Mouse (Mus musculus): Measurements from ENCODE around the gene Gm2a. TPM values are rescaled to one million over a fixed set of nuclear protein-coding genes. Genes with fewer than 3 reads are reported as not detected.
"Not testable (repeated sequence)": the region's sequence is repeated elsewhere in the genome, so short reads cannot be mapped to it uniquely, and the experiment has no call there.

The Gm2a gene
- polyA plus RNA-seq, 1 experiment from 2014 or later: 13.0 TPM

GRCm38 (mm10) chr11:55099019-55099771, 1.3 kb downstream of the Gm2a start:
- Histone ChIP-seq H3K9me3 (no peaks in the 10 kb centered on the region), H3K4me1 (replicated peaks) (peaks cover 33% of the 10 kb centered on the region), H3K27ac (no peak overlapping the region), H3K36me3 (no peaks in the 10 kb centered on the region), H3K4me3 (no peak overlapping the region), H3K27me3 (ENCODE audit: insufficient read depth, poor library complexity, severe bottlenecking) (peaks cover 8% of the 10 kb centered on the region)
- DNase-seq (ENCODE audit: low spot score): no peak
- WGBS: 93% methylated on average over 8 of the region's 8 CpGs

- 42% methylated on average over 4 of the region's 4 CpGs for WGBS
- peak; percentile 4 for DNase-seq (ENCODE audit: low spot score)
Measured at GRCm38 (mm10) chr11:55099868-55100267, 2.0 kb downstream of the Gm2a start.

GRCm38 (mm10) chr11:55102015-55102414, 4.1 kb downstream of the Gm2a start:
- peaks cover 8% of the 10 kb centered on the region for H3K27me3 ChIP-seq (ENCODE audit: insufficient read depth, poor library complexity, severe bottlenecking)
- H3K4me1 ChIP-seq (replicated peaks): peaks cover 32% of the 10 kb centered on the region
- WGBS: 80% methylated on average over 3 of the region's 3 CpGs
- H3K27ac ChIP-seq: no peak overlapping the region; the same call in 1 of the 2 replicates
- no peak overlapping the region for H3K4me3 ChIP-seq
- H3K36me3 ChIP-seq: no peaks in the 10 kb centered on the region
- DNase-seq (ENCODE audit: low spot score): no peak
- H3K9me3 ChIP-seq: no peaks in the 10 kb centered on the region

More at GRCm38 (mm10) chr11:55099868-55100267, 2.0 kb downstream of the Gm2a start:
- Histone ChIP-seq H3K36me3 (no peaks in the 10 kb centered on the region), H3K27me3 (ENCODE audit: insufficient read depth, poor library complexity, severe bottlenecking) (peaks cover 8% of the 10 kb centered on the region), H3K4me1 (replicated peaks) (peaks cover 33% of the 10 kb centered on the region), H3K9me3 (no peaks in the 10 kb centered on the region), H3K4me3 (no peak overlapping the region), H3K27ac (0 out of 2 replicates have a peak overlapping the region, but pooled peaks have one; percentile 0)

GRCm38 (mm10) chr11:55103229-55103628, 5.3 kb downstream of the Gm2a start:
- H3K36me3 ChIP-seq: no peaks in the 10 kb centered on the region
- H3K27me3 ChIP-seq (ENCODE audit: insufficient read depth, poor library complexity, severe bottlenecking): peaks cover 8% of the 10 kb centered on the region
- H3K4me1 ChIP-seq (replicated peaks): peaks cover 24% of the 10 kb centered on the region
- no peak for DNase-seq (ENCODE audit: low spot score)
- no peaks in the 10 kb centered on the region for H3K9me3 ChIP-seq
- H3K4me3 ChIP-seq: no peak overlapping the region
- WGBS: 78% methylated on average over 3 of the region's 3 CpGs
- H3K27ac ChIP-seq: 0 out of 2 replicates have a peak overlapping the region, but pooled peaks have one; percentile 35

GRCm38 (mm10) chr11:55105389-55105788, 7.5 kb downstream of the Gm2a start:
- H3K36me3 ChIP-seq: no peaks in the 10 kb centered on the region
- no peak for DNase-seq (ENCODE audit: low spot score)
- 83% methylated on average over 4 of the region's 4 CpGs for WGBS
- no peak overlapping the region for H3K27ac ChIP-seq
- H3K27me3 ChIP-seq (ENCODE audit: insufficient read depth, poor library complexity, severe bottlenecking): no peaks in the 10 kb centered on the region
- peaks cover 10% of the 10 kb centered on the region for H3K4me1 ChIP-seq (replicated peaks)
- no peak overlapping the region for H3K4me3 ChIP-seq
- H3K9me3 ChIP-seq: no peaks in the 10 kb centered on the region

GRCm38 (mm10) chr11:55106636-55107035, 8.7 kb downstream of the Gm2a start:
- Histone ChIP-seq H3K9me3 (no peaks in the 10 kb centered on the region), H3K27me3 (ENCODE audit: insufficient read depth, poor library complexity, severe bottlenecking) (no peaks in the 10 kb centered on the region), H3K36me3 (no peaks in the 10 kb centered on the region), H3K4me1 (replicated peaks) (peaks cover 10% of the 10 kb centered on the region), H3K27ac (no peak overlapping the region), H3K4me3 (no peak overlapping the region)
- WGBS: 94% methylated on average over 1 of the region's 1 CpGs
- no peak for DNase-seq (ENCODE audit: low spot score)

- H3K9me3 ChIP-seq: no peaks in the 10 kb centered on the region
- H3K36me3 ChIP-seq: no peaks in the 10 kb centered on the region
- H3K27me3 ChIP-seq (ENCODE audit: insufficient read depth, poor library complexity, severe bottlenecking): no peaks in the 10 kb centered on the region
- H3K4me3 ChIP-seq: no peak overlapping the region
- no peak for DNase-seq (ENCODE audit: low spot score)
- H3K4me1 ChIP-seq (replicated peaks): peaks cover 12% of the 10 kb centered on the region
- WGBS: 93% methylated on average over 7 of the region's 7 CpGs
- H3K27ac ChIP-seq: no peak overlapping the region
Measured at GRCm38 (mm10) chr11:55109521-55110300, 11.8 kb downstream of the Gm2a start.

- no peak for DNase-seq (ENCODE audit: low spot score)
- Histone ChIP-seq H3K9me3 (no peaks in the 10 kb centered on the region), H3K4me3 (no peak overlapping the region), H3K36me3 (no peaks in the 10 kb centered on the region), H3K27me3 (ENCODE audit: insufficient read depth, poor library complexity, severe bottlenecking) (no peaks in the 10 kb centered on the region), H3K27ac (no peak overlapping the region), H3K4me1 (replicated peaks) (peaks cover 12% of the 10 kb centered on the region)
- WGBS: 84% methylated on average over 7 of the region's 7 CpGs
Measured at GRCm38 (mm10) chr11:55110566-55111169, 12.8 kb downstream of the Gm2a start.

GRCm38 (mm10) chr11:55113209-55113860, 15.4 kb downstream of the Gm2a start:
- Histone ChIP-seq H3K27ac (no peak overlapping the region), H3K9me3 (no peaks in the 10 kb centered on the region), H3K27me3 (ENCODE audit: insufficient read depth, poor library complexity, severe bottlenecking) (no peaks in the 10 kb centered on the region), H3K4me3 (no peak overlapping the region), H3K36me3 (no peaks in the 10 kb centered on the region), H3K4me1 (replicated peaks) (peaks cover 12% of the 10 kb centered on the region)
- peak; percentile 6 for DNase-seq (ENCODE audit: low spot score)
- 73% methylated on average over 7 of the region's 7 CpGs for WGBS

GRCm38 (mm10) chr11:55113861-55114250, 15.9 kb downstream of the Gm2a start:
- not testable (repeated sequence) for H3K9me3 ChIP-seq; H3K36me3 ChIP-seq; H3K4me3 ChIP-seq; H3K27ac ChIP-seq; H3K27me3 ChIP-seq (ENCODE audit: insufficient read depth, poor library complexity, severe bottlenecking); DNase-seq (ENCODE audit: low spot score)
- peaks cover 12% of the 10 kb centered on the region for H3K4me1 ChIP-seq (replicated peaks)
- WGBS: 42% methylated on average over 4 of the region's 4 CpGs

GRCm38 (mm10) chr11:55114291-55114690, 16.4 kb downstream of the Gm2a start:
- Histone ChIP-seq H3K9me3 (no peaks in the 10 kb centered on the region), H3K27me3 (ENCODE audit: insufficient read depth, poor library complexity, severe bottlenecking) (no peaks in the 10 kb centered on the region), H3K36me3 (no peaks in the 10 kb centered on the region), H3K4me1 (replicated peaks) (peaks cover 12% of the 10 kb centered on the region), H3K4me3 (no peak overlapping the region), H3K27ac (no peak overlapping the region)
- DNase-seq (ENCODE audit: low spot score): no peak
- WGBS: 79% methylated on average over 2 of the region's 2 CpGs

GRCm38 (mm10) chr11:55116004-55116403, 18.1 kb downstream of the Gm2a start:
- Histone ChIP-seq H3K27ac (no peak overlapping the region), H3K36me3 (no peaks in the 10 kb centered on the region), H3K4me1 (replicated peaks) (peaks cover 12% of the 10 kb centered on the region), H3K27me3 (ENCODE audit: insufficient read depth, poor library complexity, severe bottlenecking) (no peaks in the 10 kb centered on the region), H3K9me3 (no peaks in the 10 kb centered on the region), H3K4me3 (no peak overlapping the region)
- DNase-seq (ENCODE audit: low spot score): no peak
- 85% methylated on average over 3 of the region's 3 CpGs for WGBS
